ENCODE assay signal across 8 mouse cellular contexts in genomic region chr7:127935748-127936159, GRCm38 (mm10). TPM values are rescaled to one million over a fixed set of nuclear protein-coding genes. Genes with fewer than 3 reads are reported as not detected.
A peak's percentile ranks its signal among the peaks of the same experiment; 100 is the strongest.
DNase-seq lines count a peak whose midpoint lies in the region; ATAC-seq and TF ChIP-seq lines count a peak whose summit lies in the region.

No protein-coding gene starts in this region.

- peak; percentile 66 for ATAC-seq in forebrain, postnatal 0 days
- ATAC-seq in liver, postnatal 0 days = peak; percentile 35

- no peak for TF ChIP-seq EP300 in heart, adult 2 months (IDR thresholded peaks at IDR 0.05; ENCODE audit: insufficient read depth, low read depth, low read length)
- TF ChIP-seq EP300 in liver, postnatal 0 days (IDR thresholded peaks at IDR 0.05; ENCODE audit: low read depth) = no peak

- H3K36me3 ChIP-seq in heart, adult 2 months (ENCODE audit: control insufficient read depth, insufficient read depth, low read length) = no peaks in the 10 kb centered on the region
- no peaks in the 10 kb centered on the region for H3K36me3 ChIP-seq in forebrain, postnatal 0 days (ENCODE audit: insufficient read depth)
- H3K36me3 ChIP-seq in liver, postnatal 0 days (replicated peaks; ENCODE audit: insufficient read depth, low read length) = no peaks in the 10 kb centered on the region

- peak overlapping the region; percentile 85 for H3K4me3 ChIP-seq in heart, adult 2 months
- H3K4me3 ChIP-seq in forebrain, postnatal 0 days (ENCODE audit: low read depth, low read length) = peak overlapping the region; percentile 77
- peak overlapping the region; percentile 61 for H3K4me3 ChIP-seq in liver, postnatal 0 days (ENCODE audit: low read depth, low read length)

- TF ChIP-seq CTCF in heart, adult 2 months (IDR thresholded peaks at IDR 0.05) = no peak
- no peak for TF ChIP-seq CTCF in forebrain, postnatal 0 days (IDR thresholded peaks at IDR 0.05; ENCODE audit: low read depth)
- no peak for TF ChIP-seq CTCF in liver, postnatal 0 days (IDR thresholded peaks at IDR 0.05; ENCODE audit: low read depth)

- peak overlapping the region; percentile 92 for H3K9ac ChIP-seq in heart, adult 2 months (ENCODE audit: low read depth, low read length)
- H3K9ac ChIP-seq in forebrain, postnatal 0 days = peak overlapping the region; percentile 93
- peak overlapping the region; percentile 69 for H3K9ac ChIP-seq in liver, postnatal 0 days (replicated peaks)

- H3K79me2 ChIP-seq in heart, adult 2 months (replicated peaks; ENCODE audit: control insufficient read depth, insufficient read depth, low read length) = no peaks in the 10 kb centered on the region

- DNase-seq in heart, adult 2 months = no peak
- no peak for DNase-seq in heart, postnatal 25 days (ENCODE audit: low spot score)
- DNase-seq in ES-CJ7 (ENCODE audit: low read depth, low spot score) = peak; percentile 54
- DNase-seq in forebrain, postnatal 0 days = no peak
- DNase-seq in liver, postnatal 0 days = no peak
- no peak for DNase-seq in adrenal gland, adult 18-20 months (ENCODE audit: low spot score in 2 of 2)
- DNase-seq in frontal cortex, postnatal 25 days (ENCODE audit: low spot score in 2 of 2) = no peak
- no peak for DNase-seq in frontal cortex, postnatal 10 days (ENCODE audit: low spot score in 2 of 2)

- H3K27ac ChIP-seq in heart, adult 2 months = peak overlapping the region; percentile 71
- peak overlapping the region; percentile 89 for H3K27ac ChIP-seq in forebrain, postnatal 0 days (ENCODE audit: low read depth, low read length)
- no peak overlapping the region for H3K27ac ChIP-seq in liver, postnatal 0 days (ENCODE audit: low read depth)

- intact Hi-C loops in heart, adult 2 months (cut with DNase I) = loop anchor here (1.0 to 2.0 kb wide), 2 partner anchors 31 to 135 kb away; partner anchors contain the start of gene Hsd3b7
- intact Hi-C loops in heart, postnatal 25 days (cut with DNase I) = no loop called here

- no peaks in the 10 kb centered on the region for H3K9me3 ChIP-seq in forebrain, postnatal 0 days (ENCODE audit: low read length)
- H3K9me3 ChIP-seq in liver, postnatal 0 days (ENCODE audit: low read length) = no peaks in the 10 kb centered on the region

- H3K27me3 ChIP-seq in heart, adult 2 months (ENCODE audit: control insufficient read depth, insufficient read depth, low read length) = no peaks in the 10 kb centered on the region
- no peaks in the 10 kb centered on the region for H3K27me3 ChIP-seq in forebrain, postnatal 0 days (ENCODE audit: insufficient read depth, low read length)
- H3K27me3 ChIP-seq in liver, postnatal 0 days (ENCODE audit: insufficient read depth, low read length) = no peaks in the 10 kb centered on the region

- H3K4me2 ChIP-seq in forebrain, postnatal 0 days (ENCODE audit: low read depth) = peak overlapping the region; percentile 90
- H3K4me2 ChIP-seq in liver, postnatal 0 days (ENCODE audit: low read depth, low read length) = peak overlapping the region; percentile 98

- under 1% methylated on average over 38 of the region's 38 CpGs for WGBS in heart, adult 2 months
- under 1% methylated on average over 38 of the region's 38 CpGs for WGBS in forebrain, postnatal 0 days
- WGBS in liver, postnatal 0 days (ENCODE audit: insufficient replicate concordance) = under 1% methylated on average over 38 of the region's 38 CpGs

- no peak for TF ChIP-seq POLR2A in heart, adult 2 months (IDR thresholded peaks at IDR 0.05; ENCODE audit: insufficient read depth, low read depth, low read length)

- no peaks in the 10 kb centered on the region; the same call in 1 of the 2 replicates for H3K4me1 ChIP-seq in heart, adult 2 months (ENCODE audit: control insufficient read depth, insufficient read depth, low read length)
- H3K4me1 ChIP-seq in forebrain, postnatal 0 days (ENCODE audit: insufficient read depth) = 0 out of 2 replicates have a peak, but pooled peaks cover 3% of the 10 kb centered on the region
- H3K4me1 ChIP-seq in liver, postnatal 0 days (ENCODE audit: insufficient read depth) = peaks cover 25% of the 10 kb centered on the region

RNA-seq across cellular contexts. Expression of gene Prss8, which starts 5.8 kb away (rescaled TPM):
- not detected for total RNA-seq in heart, adult 2 months (2021)
- polyA plus RNA-seq in heart, adult 2 months (2012; rRNA removed) = 1.1 TPM in 1 of 2 replicates, not detected in the other
- total RNA-seq in heart, postnatal 25 days (2021) = not detected
- total RNA-seq in forebrain, postnatal 0 days (2014; rRNA removed) = 0.38 and 1.1 TPM in 2 replicates
- polyA plus RNA-seq in forebrain, postnatal 0 days (2015; fragmentation: Nextera tagmentation; extraction: Ambion mirVana) = 0.92 and 1.5 TPM in 2 replicates
- polyA plus RNA-seq in liver, postnatal 0 days (2015; fragmentation: Nextera tagmentation; extraction: Ambion mirVana) = 13.7 and 15.2 TPM in 2 replicates
- total RNA-seq in adrenal gland, adult 18-20 months (2021) = under 1 TPM in 1 of 2 experiments, not detected in 1; 0.23 TPM

RNA-seq across cellular contexts. Expression of gene Prss36, which starts 10.8 kb away (rescaled TPM):
- total RNA-seq in heart, adult 2 months (2021) = 1 to 10 TPM; 6.0 to 9.7 TPM
- polyA plus RNA-seq in heart, adult 2 months (2012; rRNA removed) = 21.4 and 23.1 TPM in 2 replicates
- 1 to 10 TPM; 7.5 to 8.1 TPM for total RNA-seq in heart, postnatal 25 days (2021)
- total RNA-seq in forebrain, postnatal 0 days (2014; rRNA removed) = 6.4 and 18.4 TPM in 2 replicates
- polyA plus RNA-seq in forebrain, postnatal 0 days (2015; fragmentation: Nextera tagmentation; extraction: Ambion mirVana) = 15.6 and 18.3 TPM in 2 replicates
- polyA plus RNA-seq in liver, postnatal 0 days (2015; fragmentation: Nextera tagmentation; extraction: Ambion mirVana) = 3.3 and 4.5 TPM in 2 replicates
- total RNA-seq in adrenal gland, adult 18-20 months (2021) = 10 to 100 TPM in 1 of 2 experiments, 1 to 10 TPM in 1; 6.2 to 11.4 TPM

RNA-seq across cellular contexts. Expression of gene Kat8, which starts 23.4 kb away (rescaled TPM):
- total RNA-seq in heart, adult 2 months (2021) = 10 to 100 TPM; 13.8 to 14.6 TPM
- 10.1 and 16.9 TPM in 2 replicates for polyA plus RNA-seq in heart, adult 2 months (2012; rRNA removed)
- total RNA-seq in heart, postnatal 25 days (2021) = 10 to 100 TPM; 12.3 to 13.5 TPM
- total RNA-seq in forebrain, postnatal 0 days (2014; rRNA removed) = 30.6 and 41.1 TPM in 2 replicates
- polyA plus RNA-seq in forebrain, postnatal 0 days (2015; fragmentation: Nextera tagmentation; extraction: Ambion mirVana) = 34.8 and 37.0 TPM in 2 replicates
- 12.5 and 13.2 TPM in 2 replicates for polyA plus RNA-seq in liver, postnatal 0 days (2015; fragmentation: Nextera tagmentation; extraction: Ambion mirVana)
- 10 to 100 TPM; 27.1 to 30.2 TPM for total RNA-seq in adrenal gland, adult 18-20 months (2021)

RNA-seq across cellular contexts. Expression of gene Fus, which starts 31.5 kb away (rescaled TPM):
- 100 to 1,000 TPM; 151 to 181 TPM for total RNA-seq in heart, adult 2 months (2021)
- polyA plus RNA-seq in heart, adult 2 months (2012; rRNA removed) = 222 and 261 TPM in 2 replicates
- 100 to 1,000 TPM; 139 to 171 TPM for total RNA-seq in heart, postnatal 25 days (2021)
- 30.2 and 51.0 TPM in 2 replicates for total RNA-seq in forebrain, postnatal 0 days (2014; rRNA removed)
- polyA plus RNA-seq in forebrain, postnatal 0 days (2015; fragmentation: Nextera tagmentation; extraction: Ambion mirVana) = 221 and 323 TPM in 2 replicates
- polyA plus RNA-seq in liver, postnatal 0 days (2015; fragmentation: Nextera tagmentation; extraction: Ambion mirVana) = 94.5 and 99.2 TPM in 2 replicates
- 100 to 1,000 TPM; 150 to 153 TPM for total RNA-seq in adrenal gland, adult 18-20 months (2021)

RNA-seq across cellular contexts. Expression of gene Bckdk, which starts 31.9 kb away (rescaled TPM):
- total RNA-seq in heart, adult 2 months (2021) = 100 to 1,000 TPM; 104 to 131 TPM
- 165 and 210 TPM in 2 replicates for polyA plus RNA-seq in heart, adult 2 months (2012; rRNA removed)
- 100 to 1,000 TPM in 1 of 2 experiments, 10 to 100 TPM in 1; 98.8 to 104 TPM for total RNA-seq in heart, postnatal 25 days (2021)
- total RNA-seq in forebrain, postnatal 0 days (2014; rRNA removed) = 43.0 and 56.2 TPM in 2 replicates
- polyA plus RNA-seq in forebrain, postnatal 0 days (2015; fragmentation: Nextera tagmentation; extraction: Ambion mirVana) = 66.8 and 69.3 TPM in 2 replicates
- polyA plus RNA-seq in liver, postnatal 0 days (2015; fragmentation: Nextera tagmentation; extraction: Ambion mirVana) = 30.5 and 32.5 TPM in 2 replicates
- 100 to 1,000 TPM in 1 of 2 experiments, 10 to 100 TPM in 1; 97.1 to 109 TPM for total RNA-seq in adrenal gland, adult 18-20 months (2021)
